Mouse (Mus musculus) E14TG2a.4 (cell line): ENCODE measurements around the gene Pik3ip1.

Experiments
- CTCF ChIP-seq: conservative IDR thresholded peaks from 2 replicates; pipeline ENCODE4 v1.5.1; 2014; ENCODE audit warnings: low read length
- NANOG ChIP-seq: IDR thresholded peaks from 2 replicates; pipeline ENCODE4 v1.6.1; 2014; ENCODE audit warnings: borderline replicate concordance, low read length, mixed read lengths
- POU5F1 ChIP-seq: IDR thresholded peaks from 2 replicates; pipeline ENCODE4 v1.6.1; 2014; ENCODE audit warnings: low read length, borderline replicate concordance

DNA sequence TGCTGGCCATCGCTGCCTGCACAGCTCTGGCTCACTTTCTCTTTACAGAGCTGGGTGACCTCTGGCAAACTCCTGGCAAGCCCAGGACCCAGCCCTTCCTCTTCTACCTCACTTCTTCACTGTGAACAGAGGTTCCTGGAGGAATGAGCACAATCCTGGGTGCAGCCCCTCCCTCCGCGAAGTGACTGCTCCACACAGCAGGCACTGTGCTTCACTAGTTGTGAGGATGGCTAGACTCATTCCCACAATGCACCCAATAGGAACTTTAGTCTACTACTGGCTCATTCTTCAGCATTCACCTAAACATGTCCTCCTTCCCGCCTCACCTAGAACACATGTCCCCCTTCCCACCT lies 19.1 kb downstream of the Pik3ip1 start:
- TF ChIP-seq CTCF (no peak), NANOG (no peak), POU5F1 (no peak)
